Mouse (Mus musculus) megakaryocyte, adult 5-6 weeks (primary cell): ENCODE results near the gene Prdx5. TPM values are rescaled to one million over a fixed set of nuclear protein-coding genes. Genes with fewer than 3 reads are reported as not detected.

ENCODE experiments used
- ATAC-seq: 2 replicates; pipeline ENCODE4 v1.8.0; 2016; ENCODE audit warnings: mild to moderate bottlenecking, inconsistent platforms; ENCODE audit not compliant: poor library complexity, severe bottlenecking
- total RNA-seq, 2 experiments: library from RNA; stranded (forward) in 1 of 2; stranded (reverse) in 1 of 2; fragments of 153-499, 151-499 nt in 1 of 2; fragments of 221-1000, 200-1000 nt in 1 of 2; gene quantifications; 2 replicates each; pipeline versions ENCODE4 v1.2.3 to v1.2.4; 2015 to 2017

The Prdx5 gene
- total RNA-seq (2015) (951 and 1,046 TPM in 2 replicates), total RNA-seq (2017) (1,745 and 2,032 TPM in 2 replicates)

- peak; percentile 88 for ATAC-seq
Measured at GRCm38 (mm10) chr19:6909507-6910289, at the start of gene Prdx5, which contains the start of gene Trmt112. Gene Prdx5 (minus strand): TSS chr19:6910106. Gene Trmt112 (plus strand): TSS chr19:6909698.

GRCm38 (mm10) chr19:6956461-6956860 is 46.6 kb upstream of the Prdx5 start:
- no peak for ATAC-seq

GRCm38 (mm10) chr19:6955424-6955823 is 45.5 kb upstream of the Prdx5 start:
- ATAC-seq: peak; percentile 16; the same call in 1 of the 2 replicates

GRCm38 (mm10) chr19:6954046-6954445 is 44.1 kb upstream of the Prdx5 start:
- ATAC-seq: no peak

- no peak for ATAC-seq
Measured at GRCm38 (mm10) chr19:6952712-6953037, 42.8 kb upstream of the Prdx5 start.

GRCm38 (mm10) chr19:6951994-6952711 is 42.2 kb upstream of the Prdx5 start:
- ATAC-seq: peak; percentile 24

- ATAC-seq: peak; percentile 73
Measured at GRCm38 (mm10) chr19:6951381-6951968, 41.6 kb upstream of the Prdx5 start.

GRCm38 (mm10) chr19:6950613-6951153 is 40.8 kb upstream of the Prdx5 start:
- 0 out of 2 replicates have a peak, but pooled peaks have one; percentile 14 for ATAC-seq

- ATAC-seq: no peak
Measured at GRCm38 (mm10) chr19:6949951-6950350, 40.0 kb upstream of the Prdx5 start.

GRCm38 (mm10) chr19:6949532-6949931 is 39.6 kb upstream of the Prdx5 start:
- ATAC-seq: no peak

GRCm38 (mm10) chr19:6948186-6948585 is 38.3 kb upstream of the Prdx5 start:
- ATAC-seq: no peak

GRCm38 (mm10) chr19:6947742-6948141 is 37.8 kb upstream of the Prdx5 start:
- ATAC-seq: no peak

GRCm38 (mm10) chr19:6943709-6944108 is 33.8 kb upstream of the Prdx5 start:
- no peak for ATAC-seq

- no peak for ATAC-seq
Measured at GRCm38 (mm10) chr19:6942764-6943163, 32.9 kb upstream of the Prdx5 start.

GRCm38 (mm10) chr19:6942249-6942691 is 32.4 kb upstream of the Prdx5 start, which contains the start of gene Gpr137:
Gene Gpr137 (minus strand): TSS chr19:6942480.
- ATAC-seq: peak; percentile 82

- peak; percentile 86 for ATAC-seq
Measured at GRCm38 (mm10) chr19:6941372-6942248, 31.7 kb upstream of the Prdx5 start, which contains the start of gene Bad. Gene Bad (plus strand): TSS chr19:6941861.

- no peak for ATAC-seq
Measured at GRCm38 (mm10) chr19:6940396-6941351, 30.8 kb upstream of the Prdx5 start.

- ATAC-seq: no peak
Measured at GRCm38 (mm10) chr19:6939106-6940002, 29.4 kb upstream of the Prdx5 start.
